Mouse (Mus musculus) kidney, postnatal 25 days (tissue): Measurements from ENCODE around the gene Tead1.

Experiments used
- DNase-seq, 2 experiments: peaks; one replicate each; pipeline ENCODE4 v3.0.0; 2021; ENCODE audit warnings: mixed read lengths in 2 of 2

The Tead1 gene

DNA sequence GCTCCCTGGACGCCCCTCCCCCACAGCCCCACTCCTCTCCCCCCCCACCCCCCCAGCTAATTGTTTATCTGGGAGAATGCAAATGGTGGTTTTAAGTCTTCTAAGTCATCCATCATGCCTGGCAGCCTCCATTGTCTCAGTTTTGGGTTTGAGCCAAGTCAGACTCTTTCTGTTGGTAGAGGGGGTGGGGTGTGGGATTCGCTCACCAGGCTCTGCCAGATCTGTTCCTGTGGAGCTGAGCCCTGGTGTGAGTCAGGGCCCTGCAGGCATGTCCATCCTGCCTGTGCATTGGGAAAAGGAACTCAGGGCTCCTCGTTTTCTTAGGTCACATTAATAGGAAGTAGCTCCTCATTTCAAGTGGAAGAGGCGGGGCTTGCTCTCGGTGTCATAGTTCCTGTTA is 144.5 kb downstream of the Tead1 start:
- DNase-seq = peak; percentile 76 to 88

DNA sequence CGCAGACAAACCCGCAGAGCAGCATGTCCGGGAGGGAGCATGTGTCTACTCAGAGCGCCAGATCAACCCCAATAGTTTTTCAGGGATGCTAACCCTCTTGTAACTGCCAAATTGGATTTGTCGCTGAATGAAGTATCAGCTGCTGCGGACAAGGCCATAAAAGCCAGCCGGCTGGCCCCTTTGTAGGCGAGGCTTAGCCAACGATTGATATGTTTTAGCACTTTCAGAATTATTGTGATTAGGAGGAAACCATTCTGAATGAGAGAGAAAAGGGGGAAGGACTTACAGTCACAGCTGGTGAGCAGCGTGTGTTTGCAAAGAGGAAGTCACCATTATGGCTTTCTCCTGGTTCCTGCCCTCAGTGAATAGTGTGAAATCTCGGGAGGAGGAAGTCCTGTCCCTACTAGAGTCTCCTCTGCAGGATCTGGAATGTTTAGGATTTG is 146.2 kb downstream of the Tead1 start:
- no peak for DNase-seq

DNA sequence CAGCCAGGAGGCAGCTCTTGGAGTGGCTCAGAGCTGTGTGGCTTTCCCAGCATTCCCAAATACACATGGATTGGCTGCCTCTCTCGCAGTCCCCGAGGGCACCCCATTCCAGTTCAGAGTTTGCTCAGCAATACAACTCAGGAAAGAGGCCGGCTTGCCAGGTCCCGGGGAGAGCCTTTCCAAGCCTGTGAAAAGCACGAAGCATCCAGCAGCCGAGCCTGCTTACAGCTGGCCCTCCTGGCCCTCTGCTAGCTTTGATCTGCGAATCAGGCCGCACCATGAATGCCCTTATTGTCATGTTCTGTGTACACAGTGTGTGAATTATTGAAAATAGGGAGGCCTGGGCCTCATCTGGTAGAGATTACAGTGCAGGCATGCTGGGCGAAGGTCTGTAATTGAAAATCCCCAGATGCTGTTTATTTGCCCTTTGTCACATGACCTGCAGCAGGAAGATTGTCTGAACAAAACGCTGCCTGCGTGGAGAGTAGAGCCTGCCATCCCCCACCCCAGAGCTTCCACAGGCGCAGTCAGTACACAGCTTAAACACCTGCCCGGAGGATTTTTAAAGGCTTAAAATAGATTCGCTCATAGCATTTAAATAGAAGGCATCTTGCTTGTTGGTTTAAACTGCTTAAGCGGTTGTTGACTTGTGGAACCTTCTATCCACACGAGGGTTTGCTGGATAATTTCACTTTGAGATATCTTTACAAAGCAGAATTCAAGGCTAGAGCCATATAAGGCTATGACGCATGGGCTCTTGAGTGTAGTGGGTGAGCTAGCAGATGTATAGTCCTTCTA is 147.2 kb downstream of the Tead1 start:
- peak; percentile 66 to 81 for DNase-seq

DNA sequence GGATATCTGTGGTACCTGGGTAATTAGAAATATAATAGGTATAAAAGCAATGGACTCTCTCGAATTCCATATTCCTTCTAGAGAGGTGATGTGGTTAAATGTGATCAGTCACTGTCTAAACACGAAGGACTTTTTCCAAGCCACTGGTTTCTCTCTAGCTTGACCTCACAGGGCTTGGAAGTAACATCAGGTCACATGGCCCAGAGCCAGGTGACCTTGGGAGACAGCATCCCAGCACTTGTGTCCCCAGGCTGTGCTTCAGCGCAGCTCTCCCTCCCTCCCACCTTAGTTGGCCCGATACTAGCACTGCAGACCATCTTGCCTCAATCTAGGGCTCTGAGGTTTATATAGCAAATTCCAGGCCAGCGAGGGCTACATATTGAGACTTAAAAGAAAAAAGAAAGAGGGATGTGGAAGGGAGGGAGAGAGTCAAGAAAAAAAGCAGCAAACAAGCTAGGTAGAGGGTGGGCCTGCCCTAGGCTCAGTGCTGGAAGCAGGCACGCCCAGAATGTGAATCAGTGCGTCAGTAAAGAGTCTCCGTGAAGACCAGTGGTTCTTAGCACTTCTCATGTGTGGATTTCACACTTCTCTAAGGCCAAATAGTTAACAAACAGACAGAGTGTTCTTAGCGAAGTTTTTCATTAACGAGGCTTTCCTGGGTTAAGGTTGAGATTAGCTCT is 149.0 kb downstream of the Tead1 start:
- peak; percentile 85 to 93 for DNase-seq

DNA sequence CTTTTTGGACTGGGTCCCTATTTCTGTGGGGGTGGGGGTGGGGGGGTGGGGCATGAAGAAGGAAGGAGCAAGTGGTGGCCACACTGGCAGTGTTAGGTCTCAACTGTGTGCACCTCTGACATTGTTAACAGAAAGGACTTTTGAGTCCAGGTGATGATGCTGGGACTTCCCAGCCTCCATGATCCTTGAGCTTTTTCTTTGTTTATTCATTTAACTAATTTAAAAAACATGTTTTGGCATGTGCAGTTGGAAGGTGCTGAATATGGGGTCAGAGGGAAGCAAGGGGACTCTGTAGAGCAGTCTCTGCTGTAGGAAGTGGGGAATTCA is 149.5 kb downstream of the Tead1 start:
- DNase-seq = peak in 1 of 2 experiments; percentile 72

DNA sequence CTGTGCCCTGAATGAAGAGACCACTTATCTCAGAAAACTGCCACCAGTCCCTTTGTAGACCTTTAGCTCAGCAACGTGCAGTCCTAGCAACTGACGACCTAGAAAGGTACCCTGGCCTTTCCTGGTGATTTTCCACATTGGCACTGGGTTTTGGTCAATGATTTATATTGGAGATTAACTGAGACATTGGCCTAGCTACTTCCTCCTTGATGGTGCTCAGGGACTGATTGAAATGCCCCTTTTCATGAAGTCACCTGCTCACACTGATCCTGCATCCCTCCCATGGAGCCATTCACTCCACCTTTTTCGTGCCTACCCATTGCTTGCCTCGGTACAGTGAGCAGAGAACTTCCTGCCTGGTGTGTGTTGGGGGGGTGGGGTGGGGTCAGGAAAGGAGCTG is 151.8 kb downstream of the Tead1 start:
- peak; percentile 56 to 82 for DNase-seq

DNA sequence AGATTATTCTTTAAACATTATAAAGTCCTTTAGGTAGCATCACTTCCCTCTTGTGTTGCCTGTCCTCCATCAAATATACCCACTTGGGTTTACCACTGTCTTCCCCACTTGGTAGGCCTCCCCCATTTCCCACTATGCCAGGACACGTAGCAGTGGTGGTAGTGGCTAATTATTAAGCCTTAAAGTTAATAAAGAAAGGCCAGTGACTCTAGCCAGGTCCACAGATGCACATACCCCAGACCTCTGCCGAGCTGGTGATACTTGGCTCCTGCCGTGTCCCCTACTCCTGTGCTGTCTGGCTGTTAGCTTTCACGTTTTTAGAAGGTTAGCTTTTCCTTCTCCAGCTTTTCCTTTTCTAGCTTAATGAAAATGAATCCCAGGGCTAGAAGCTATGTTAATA is 152.3 kb downstream of the Tead1 start:
- peak; percentile 65 to 87 for DNase-seq

DNA sequence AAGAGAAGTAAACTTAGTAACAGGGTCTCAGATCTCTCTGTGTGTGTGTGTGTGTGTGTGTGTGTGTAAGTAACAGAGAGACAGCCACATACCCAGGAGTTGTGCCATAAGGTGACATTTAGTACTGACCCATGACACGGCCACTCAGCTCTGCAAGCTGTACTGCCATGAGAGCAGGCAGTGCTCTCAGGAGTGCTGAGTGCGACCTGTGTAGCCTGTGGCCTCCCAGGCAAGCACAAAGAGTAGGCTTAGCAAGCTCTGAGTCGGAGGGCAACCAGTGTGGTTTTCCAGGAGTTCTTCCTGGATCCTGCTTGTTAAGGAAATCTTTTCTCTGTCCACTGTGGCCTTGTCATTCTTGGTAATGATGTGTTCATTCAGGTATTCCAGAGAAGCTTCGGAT is 154.0 kb downstream of the Tead1 start:
- peak in 1 of 2 experiments; percentile 57 for DNase-seq

DNA sequence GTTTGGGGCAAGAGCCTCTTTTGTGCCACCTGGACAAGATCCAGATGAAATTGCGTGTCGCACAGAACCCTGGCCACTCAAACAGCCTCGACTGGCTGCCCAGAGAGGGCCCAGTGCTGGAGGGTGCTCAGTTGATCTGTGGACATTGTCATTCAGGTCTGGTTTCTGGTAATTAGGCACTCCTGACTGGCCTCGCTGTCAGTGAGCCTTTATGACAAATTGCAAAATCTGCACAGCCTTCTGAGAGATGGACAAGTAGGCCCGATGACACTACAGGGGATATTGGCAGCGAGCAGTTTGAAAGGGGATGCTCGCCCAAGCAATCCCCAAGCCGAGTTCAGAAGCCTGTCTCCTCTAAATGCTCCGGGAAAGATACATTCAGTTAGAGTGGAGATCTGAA is 157.0 kb downstream of the Tead1 start:
- DNase-seq = no peak

DNA sequence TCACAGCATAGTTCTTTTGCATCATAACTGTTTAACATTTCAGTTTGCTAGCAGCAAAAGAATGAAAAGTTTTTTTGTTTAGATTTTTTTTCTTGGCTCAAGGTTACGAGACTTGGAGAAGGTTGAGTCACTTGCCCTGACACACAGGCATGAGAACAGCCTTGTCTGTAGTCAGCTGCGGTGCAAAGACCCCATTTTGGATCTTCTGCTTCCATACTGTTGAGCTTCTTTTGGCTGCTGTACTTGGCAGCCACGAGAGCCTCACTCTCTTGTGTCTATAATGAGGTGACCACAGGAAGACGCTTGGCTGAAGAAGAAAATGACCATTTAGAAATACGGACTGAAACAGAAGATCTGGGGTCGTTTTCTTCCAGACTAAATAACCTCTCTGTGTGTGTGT is 159.0 kb downstream of the Tead1 start:
- DNase-seq = no peak

DNA sequence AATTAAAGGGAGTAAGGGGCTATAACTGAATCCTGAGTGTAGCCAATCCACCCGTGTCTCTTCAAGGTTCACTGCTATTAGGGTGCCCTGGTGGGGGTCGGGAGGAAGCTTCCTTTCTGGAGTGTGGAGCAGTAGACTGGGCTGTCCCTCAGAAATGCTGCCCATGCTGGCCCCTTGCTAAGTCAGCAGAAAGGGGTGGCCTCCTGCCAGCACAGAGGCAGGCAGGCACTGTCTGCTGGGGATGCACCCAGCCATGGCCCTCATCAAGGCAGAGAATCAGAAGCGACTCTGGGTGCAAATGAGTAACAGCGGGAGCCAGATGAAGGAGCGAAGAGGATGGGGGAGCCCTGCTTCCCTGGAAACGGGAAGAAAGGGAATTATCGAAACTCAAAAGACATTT is 161.2 kb downstream of the Tead1 start:
- DNase-seq = peak; percentile 71 to 85

DNA sequence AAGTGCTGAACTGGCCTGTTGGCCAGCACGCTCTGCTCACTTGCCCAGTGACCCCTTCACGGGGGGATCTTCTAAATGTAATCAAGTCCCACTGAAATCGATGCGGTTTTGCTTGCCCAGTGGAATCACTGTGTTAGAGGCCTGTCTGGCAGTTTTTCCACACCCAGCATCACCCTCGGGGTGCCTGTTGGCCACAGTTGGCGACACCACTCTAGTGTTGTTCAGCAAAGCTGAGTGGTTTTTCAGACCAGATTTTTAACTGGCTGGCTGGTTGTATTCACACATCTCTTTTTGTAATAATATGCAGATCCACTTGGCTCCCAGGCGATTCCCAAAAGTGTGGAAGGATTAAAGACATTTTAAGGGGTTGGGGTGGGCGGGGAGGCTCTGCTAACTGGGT is 161.8 kb downstream of the Tead1 start:
- DNase-seq = no peak

DNA sequence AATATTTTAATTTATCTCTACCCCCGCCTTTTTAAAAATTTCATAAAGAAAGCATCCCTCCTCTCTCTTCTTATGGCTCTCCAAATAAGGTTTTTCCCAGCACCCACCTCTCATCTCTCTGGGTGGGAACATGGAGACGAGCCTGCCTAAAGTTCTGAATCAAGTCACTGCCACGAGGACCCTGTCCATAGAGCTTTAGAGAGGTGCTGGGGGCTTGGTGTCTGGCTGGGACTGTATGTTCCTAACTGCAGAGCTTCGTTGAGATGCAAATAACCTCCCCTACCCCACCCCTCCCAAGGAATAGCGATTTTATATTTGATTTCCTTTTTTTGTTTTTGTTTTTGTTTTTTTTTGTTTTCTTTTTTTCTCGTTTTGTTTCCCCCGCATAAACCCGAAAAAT is 162.4 kb downstream of the Tead1 start:
- no peak for DNase-seq

DNA sequence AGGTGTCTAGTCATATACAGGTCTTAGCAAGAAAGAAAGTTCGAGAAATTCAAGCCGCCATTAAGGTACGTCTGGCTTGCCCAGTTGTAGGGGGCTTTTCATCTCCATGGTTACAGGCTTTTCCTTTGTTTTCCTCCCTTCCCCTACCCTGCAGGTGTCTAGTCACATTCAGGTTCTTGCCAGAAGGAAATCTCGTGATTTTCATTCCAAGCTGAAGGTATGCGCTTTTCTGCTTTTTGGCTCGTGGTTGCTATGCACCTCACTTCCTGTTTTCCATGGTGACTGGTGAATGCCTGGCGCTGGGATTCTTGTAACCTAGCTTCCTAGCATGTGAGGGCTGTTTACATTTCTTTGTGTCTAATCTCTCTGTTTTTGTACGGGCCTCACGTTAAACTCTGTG is 162.8 kb downstream of the Tead1 start:
- no peak for DNase-seq

DNA sequence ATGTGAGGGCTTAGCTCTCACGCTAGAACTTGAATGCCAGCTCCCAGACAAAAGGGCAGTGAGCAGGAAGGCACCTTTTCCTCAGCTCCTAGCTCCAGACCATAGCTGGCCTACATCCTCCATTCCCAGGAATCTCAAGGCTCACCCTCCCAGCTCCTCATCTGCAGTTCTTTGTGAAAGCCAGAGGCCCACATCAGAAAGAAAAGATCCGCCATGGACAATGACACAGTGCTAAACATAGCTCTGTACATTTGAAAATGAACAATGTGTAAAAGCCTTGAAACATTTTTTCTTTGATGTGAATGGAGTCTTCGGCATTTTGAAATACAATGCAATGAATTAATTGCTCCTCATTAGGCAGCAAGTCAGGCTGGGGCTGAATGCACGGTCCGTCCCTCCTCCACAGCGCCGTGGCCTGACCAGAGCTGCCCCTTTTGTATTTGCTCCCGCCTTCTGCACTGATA is 172.2 kb downstream of the Tead1 start:
- DNase-seq = no peak

DNA sequence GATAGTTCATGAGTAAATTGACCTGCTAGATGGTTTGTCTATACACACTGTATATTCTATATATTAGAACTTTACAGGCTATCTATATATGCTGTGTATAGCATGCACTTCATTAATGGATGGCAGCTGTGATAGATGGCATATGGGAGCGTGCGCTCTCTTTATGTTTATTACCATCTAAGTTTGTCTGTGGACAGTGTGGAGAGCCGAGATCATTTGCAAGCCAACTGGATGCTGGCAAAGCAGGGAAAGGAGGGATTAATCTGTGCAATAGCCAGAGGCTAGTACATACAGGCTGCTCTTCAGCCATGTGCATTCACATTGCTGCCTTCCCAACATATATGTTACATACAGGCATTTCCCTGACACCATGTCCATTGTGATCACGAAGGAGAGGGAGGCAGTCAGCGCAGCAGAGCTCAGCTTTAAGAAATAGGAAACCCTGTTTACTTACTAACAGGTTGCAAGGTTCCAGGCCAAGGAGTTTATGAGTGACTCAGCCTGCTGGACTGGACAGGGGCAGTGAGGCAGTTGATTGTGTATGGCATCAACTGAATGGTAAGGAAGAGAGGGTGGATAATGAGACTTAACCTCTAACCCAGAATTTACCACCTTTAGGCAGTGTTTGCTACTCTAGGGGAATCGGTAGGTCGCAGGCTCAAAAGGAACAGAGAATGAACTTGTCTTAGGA is 173.2 kb downstream of the Tead1 start:
- DNase-seq = peak in 1 of 2 experiments; percentile 64

DNA sequence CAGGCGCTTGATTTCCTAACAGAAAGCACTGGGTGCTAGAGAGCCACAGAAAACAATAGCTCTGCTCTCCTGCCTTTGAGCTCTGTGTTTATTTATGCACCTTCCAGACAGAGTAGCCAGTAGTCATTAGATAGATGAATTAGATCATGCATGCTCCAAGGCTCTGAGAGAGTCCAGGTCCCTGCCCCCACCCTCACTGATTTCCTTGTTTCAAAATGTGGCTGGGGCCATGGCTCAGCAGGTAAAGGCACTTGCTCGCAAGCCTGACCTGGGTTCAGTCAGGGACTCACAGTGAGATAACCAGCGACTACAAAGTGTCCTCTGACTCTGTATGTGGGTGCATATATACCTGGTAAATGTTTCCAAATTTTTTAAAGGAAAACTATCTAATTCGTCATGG is 174.7 kb downstream of the Tead1 start:
- no peak for DNase-seq

DNA sequence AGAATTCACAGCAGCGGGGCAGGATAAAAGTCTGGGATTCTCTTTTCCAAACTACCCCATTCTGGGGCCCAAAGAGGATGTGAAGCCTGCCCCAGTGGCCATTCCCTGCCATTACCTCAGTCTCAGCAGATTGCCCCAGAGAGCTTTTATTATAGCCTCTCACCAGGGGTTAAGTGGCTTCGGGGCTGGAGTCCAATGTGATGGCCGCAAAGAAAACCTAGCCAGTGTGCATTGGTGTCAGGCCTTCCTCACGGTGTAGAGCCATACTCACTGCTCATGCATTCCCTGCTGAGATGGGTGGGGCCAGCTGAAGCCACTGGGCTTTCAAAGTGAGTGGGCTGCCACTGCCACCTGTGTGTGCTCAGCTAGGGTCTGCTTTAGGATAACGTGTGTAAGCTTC is 175.4 kb downstream of the Tead1 start:
- no peak for DNase-seq

DNA sequence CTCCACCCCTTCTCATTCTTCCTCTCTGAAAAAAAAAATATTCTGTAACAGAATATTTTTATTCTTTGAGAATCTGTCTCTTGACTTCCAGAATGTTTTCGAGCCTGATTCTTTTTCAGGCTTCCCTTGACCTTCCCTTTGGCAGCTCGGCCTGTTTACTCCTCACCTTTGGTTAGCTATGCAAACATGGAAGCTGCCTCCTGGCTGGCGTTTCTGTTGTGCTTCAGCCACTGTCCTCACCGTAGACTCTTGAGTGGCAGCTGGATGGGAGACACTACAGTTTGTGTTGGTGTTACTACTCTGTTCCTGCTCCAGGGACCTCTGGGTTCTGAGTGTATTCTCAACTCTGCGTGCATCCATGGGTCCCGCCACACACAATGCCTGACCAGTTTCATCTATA is 176.3 kb downstream of the Tead1 start:
- no peak for DNase-seq

DNA sequence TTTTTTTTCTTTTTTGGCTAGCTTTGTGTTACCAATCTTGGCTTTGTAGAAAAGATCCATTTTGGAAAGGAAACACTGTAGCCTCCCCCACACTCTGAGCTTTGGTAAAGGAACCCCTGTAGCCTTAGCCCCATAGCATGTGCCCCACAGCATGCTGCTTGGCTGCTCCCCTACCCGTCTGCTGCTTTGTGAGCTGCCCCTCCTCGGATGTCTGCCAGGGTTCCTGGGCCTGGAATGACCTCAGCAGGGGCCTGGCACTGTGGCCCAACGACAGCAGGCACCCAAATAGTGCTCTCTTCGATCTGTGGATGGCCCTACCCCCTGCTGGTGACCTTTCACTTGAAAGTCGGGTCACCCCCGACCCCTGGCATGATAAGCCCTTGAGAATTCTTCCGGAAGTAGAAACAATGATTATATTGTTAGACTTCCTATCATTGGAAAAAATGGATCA is 177.0 kb downstream of the Tead1 start:
- DNase-seq = no peak

DNA sequence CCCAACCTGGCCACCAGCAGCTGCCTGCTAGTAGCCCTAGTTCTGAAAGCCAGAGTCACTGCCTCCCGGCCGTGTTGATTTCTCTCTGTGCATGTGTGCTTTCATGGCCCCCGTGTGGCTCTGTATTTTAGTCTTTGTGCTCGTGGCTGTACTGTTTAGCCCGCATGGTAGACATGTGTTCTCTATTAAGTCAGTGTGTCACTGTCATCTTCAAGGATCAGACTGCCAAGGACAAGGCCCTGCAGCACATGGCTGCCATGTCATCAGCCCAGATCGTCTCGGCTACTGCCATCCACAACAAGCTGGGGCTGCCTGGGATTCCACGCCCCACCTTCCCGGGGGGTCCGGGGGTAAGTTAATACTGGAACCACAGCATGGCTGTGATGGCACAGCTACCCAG is 177.5 kb downstream of the Tead1 start:
- no peak for DNase-seq

DNA sequence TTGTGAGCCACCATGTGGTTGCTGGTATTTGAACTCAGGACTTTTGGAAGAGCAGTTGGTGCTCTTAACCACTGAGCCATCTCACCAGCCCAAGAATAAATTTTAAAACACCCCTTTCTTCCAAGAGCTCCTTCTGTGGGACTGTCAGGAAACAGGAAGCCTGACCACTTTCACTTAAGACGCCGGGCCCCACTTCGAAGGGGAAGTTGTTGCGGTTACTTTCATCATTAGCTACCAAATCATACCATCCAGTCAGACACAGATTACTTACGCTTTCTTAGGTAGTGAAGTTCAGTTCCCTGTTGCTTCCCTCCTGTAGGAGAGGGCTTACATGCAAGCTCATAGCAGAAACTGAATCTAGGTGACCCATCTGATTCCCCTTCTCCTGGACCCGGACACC is 180.8 kb downstream of the Tead1 start:
- no peak for DNase-seq

DNA sequence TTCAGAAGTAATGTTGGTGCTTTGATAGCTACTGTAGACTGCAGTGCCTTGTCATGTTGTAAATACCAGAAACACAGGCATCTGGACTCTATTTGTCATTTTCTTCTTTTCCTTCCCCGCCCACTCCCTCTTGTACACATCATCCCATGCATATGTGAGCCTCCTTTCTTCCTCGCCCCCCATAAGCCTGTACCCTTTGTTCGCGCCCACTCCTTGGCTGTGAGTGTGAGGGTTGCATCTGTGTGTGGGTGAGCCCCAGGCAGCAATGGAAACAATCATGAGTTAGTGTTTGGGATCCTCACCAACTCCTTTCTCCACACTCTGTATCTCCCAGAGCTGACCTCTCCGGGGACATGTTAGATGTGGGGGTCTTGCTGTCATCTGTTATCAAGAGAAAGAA is 183.0 kb downstream of the Tead1 start:
- no peak for DNase-seq

DNA sequence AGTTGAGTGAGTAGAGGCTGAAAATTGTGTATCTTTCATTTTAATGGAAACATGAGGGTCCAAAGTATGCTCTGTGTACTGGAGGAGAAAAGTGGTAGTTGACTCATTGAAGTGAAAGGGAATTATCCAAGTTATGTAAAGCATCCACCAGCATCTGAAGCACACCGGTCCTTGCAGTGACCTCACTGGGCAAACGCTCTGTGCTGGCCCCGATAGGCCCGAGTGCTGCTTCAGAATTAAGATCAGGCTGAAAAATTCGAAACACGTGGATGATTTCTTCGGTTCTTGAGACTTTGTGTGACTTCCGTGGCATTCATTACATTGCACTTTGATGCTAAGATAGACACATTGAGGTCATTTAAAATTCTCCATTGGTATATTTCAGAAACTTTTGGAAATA is 185.1 kb downstream of the Tead1 start:
- no peak for DNase-seq
